Mouse (Mus musculus) spleen, adult 2 months (tissue): ENCODE results near the gene Vwc2.

Source experiments
- CTCF ChIP-seq: fragments of 200-500 bp; IDR thresholded peaks from 2 replicates; pipeline ENCODE4 v1.5.1; 2011; ENCODE audit warnings: mild to moderate bottlenecking, inconsistent platforms; ENCODE audit not compliant: insufficient read depth, insufficient read length, insufficient replicate concordance; ENCODE audit errors: extremely low read depth
- POLR2A ChIP-seq: fragments of 200-500 bp; IDR thresholded peaks from 2 replicates; pipeline ENCODE4 v1.6.1; 2011; ENCODE audit warnings: low read depth, low read length, inconsistent platforms

- TF ChIP-seq CTCF (no peak), POLR2A (no peak)
These were observed 169.5 kb downstream of the Vwc2 start for GRCm38 (mm10) chr11:11283512-11283911.
